10 mouse cellular contexts compared by ENCODE assay signal in genomic region chr2:36220106-36220505, GRCm38 (mm10).
"Had no signal": no experiment of that assay in that cellular context is flagged by ENCODE, and none has a peak within 500 bp of the region (broad histone marks: within the 10 kb centered on the region; RNA-seq: fewer than 3 reads in every experiment).

No protein-coding gene starts in this region.

- DNase-seq: kidney, adult 11 months; kidney, adult 9 months; kidney, postnatal 36 days; layer of hippocampus, adult 9-11 months; layer of hippocampus, postnatal 36 days; lung, adult 2 months; retina, postnatal 1 day; right cerebral cortex, postnatal 14 days had no signal

- ATAC-seq: lung, postnatal 0 days; midbrain, embryonic 15.5 days had no signal
